Mouse (Mus musculus) embryo, embryonic 10 days (tissue): ENCODE measurements around the gene Tmem87b.

Experiments used
- DNase-seq: peaks from one replicate; pipeline ENCODE4 v3.0.0-alpha.2; 2015; ENCODE audit warnings: low spot score

Tmem87b gene

DNA sequence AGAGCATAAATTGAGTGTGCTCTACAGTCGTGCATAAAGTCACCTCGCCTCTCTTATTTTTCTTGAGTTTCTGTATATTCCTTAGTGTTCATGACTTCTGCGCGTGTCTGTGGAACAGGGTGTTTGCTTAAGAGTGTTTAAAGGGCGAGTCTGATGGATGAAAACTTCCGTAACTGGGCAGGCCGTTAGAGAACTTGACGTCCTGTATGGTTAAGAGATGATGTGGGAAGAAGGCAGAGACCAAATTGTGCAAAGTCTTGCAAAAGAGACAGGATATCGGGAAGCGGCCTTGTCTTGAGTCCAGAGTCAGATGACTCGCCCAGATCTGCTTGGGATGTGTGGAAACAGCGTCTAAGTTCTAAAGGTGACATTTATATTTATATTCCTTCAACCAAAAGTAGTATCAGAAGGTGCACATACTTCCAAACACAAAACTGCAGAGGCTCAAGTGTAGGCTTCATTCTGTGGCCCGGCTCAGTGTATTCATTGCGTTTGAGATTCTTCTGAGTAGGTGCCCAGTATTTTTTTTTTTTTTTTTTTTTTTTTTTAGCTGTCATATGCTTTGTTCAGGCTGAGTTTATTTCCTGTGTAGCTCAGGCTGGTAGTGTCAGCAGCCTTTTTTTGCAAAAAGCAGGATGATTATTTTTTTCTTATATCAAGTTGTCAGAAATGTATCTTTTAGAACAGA is 1.2 kb downstream of the Tmem87b start:
- DNase-seq, result peak; percentile 24

DNA sequence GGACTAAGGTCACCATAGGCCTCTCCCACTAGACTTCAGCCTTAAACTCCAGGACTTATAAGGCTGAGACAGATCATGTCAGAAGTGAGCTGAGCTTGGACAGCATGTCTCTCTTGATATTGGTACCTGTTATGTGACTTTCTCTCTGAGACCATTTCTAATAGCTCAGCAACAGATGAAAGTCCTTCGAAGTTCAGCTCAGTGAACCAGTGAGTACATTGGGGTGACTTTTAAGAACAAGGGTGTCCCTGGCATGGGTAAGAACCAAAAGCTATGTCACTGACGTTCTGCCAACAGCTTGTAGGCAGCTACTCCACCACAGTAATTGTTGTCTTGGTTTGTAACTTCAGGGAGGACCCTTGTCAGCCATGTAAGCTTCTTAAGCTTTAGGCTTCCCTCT is 2.7 kb downstream of the Tmem87b start:
- no peak for DNase-seq

DNA sequence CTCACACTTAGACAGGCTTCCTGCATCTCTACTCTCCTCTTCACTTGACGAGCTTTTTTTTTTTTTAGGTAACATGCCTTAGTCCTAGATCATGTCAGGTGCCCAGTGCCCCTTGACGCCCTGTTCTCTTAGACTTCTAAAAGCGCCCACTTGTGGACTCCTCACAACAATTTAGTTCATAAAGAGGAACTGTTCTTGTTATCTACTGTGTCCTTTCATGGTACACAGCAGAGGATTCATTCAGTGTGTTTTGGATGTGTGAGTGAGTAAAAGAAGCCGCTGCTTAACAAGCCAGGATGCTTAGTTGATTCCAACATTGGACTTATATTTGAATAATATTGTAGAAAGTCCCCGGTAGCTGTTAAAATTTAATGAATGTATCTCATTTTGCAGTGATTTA is 6.0 kb downstream of the Tmem87b start:
- DNase-seq, result no peak

DNA sequence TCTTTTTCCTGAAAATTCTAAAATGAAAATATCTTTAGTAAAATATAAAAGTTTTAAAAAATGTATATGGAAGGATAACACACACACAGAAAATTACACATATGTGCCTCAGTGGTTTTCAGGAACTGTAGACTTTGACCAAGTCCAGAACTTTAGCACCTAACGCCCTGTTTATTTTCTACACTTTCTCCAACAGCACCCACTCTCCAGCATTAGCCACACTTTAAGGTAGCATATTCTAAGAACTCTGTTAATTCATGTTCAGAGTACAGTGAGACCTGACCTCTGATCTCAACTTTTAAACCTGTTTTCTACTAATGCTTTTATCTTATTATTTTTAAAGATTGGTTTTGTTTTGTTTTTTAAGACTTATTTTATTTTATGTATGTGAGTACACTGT is 9.9 kb downstream of the Tmem87b start:
- DNase-seq, result no peak

DNA sequence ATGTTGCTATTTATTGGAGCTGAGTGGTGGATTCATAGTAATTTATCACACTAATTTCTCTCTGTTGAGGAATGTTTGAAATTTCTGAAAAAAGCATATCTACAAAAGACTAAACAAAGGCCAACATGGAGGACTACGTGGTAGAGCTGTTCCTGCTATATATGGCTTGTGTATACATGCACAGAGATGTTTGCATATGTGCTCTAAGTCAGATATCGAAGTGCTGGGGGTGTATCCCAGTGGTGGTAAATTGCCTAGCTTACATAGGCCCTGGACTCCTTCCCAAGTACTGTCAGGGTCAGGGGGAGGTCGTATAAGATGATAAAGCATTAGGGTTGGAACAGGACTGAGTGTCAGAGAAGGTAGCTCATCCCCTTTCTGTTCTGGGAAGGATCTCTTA is 14.7 kb downstream of the Tmem87b start:
- DNase-seq, result no peak

DNA sequence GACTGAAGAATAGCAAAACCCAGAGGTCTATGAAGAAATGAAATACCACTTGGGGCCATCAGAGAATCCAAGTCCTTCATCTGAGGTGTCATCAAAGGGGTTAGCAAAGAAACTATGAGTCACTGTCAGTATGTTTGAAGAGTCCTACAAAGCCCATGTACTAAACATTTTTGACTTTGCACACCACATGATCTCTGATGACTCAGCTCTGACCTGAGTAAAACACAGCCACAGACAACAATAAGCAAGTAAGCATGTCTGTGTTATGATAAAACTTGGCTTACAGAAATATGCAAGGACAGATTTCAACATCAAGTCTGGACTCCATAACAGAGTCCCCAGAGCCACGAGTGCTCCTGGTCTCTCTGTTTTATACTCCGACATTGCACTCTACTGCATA is 15.1 kb downstream of the Tmem87b start:
- DNase-seq, result no peak

DNA sequence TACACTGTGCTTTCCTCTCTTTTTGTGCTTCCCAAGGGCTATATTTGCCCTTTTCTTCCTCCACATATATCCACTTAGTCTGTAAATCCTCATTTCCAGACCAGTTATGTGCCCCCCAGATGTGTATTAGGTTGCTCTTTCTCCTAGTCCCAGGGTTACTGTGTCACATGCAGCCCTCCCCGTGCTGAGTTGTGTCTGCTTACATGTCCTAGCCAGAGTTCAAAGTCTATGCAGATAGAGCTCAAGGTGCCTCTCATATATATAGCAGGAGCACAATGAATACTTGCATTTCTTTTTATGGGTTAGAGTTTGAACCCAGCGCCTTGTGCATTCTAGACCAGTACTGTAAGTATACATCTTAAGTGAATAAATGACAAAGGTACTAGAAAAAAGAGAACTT is 15.5 kb downstream of the Tmem87b start:
- DNase-seq, result no peak

DNA sequence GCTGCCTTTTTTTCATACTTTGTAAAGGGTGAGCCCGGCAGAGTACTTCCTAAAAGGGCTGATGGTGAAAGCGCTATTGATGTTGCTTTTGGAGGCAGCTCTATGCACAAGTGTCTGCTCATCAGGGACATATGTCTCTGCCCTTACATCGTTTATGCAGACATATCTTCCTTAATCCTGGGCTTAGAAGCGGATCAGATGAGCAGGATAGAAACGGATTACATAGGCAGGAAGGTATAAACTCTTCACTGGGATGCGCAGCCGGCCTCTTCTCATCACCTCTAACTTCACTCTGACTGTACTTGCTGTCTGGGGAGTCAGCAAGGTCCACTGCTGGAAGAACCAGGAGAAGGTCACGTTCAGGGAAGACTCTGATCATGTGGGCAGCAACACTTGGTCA is 19.6 kb downstream of the Tmem87b start:
- DNase-seq, result no peak

DNA sequence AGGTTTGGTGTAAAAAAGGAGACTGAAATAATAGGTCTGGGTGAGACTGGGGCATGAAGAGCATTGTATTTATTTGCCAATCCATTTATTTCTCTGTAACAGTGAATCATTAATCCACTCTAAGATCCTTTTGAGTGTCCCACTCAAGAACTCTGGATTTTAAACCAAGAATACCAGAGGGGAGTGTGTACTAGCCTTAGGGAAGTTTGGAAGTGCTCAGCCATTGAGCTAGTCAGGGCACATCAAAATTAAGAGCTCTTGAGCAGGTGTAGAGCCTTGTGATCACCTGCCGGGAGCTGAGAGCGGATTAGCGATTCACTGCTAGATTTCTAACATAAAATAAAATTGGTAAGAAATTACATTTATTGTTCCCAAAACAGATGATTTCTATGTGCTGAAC is 20.7 kb downstream of the Tmem87b start:
- no peak for DNase-seq

DNA sequence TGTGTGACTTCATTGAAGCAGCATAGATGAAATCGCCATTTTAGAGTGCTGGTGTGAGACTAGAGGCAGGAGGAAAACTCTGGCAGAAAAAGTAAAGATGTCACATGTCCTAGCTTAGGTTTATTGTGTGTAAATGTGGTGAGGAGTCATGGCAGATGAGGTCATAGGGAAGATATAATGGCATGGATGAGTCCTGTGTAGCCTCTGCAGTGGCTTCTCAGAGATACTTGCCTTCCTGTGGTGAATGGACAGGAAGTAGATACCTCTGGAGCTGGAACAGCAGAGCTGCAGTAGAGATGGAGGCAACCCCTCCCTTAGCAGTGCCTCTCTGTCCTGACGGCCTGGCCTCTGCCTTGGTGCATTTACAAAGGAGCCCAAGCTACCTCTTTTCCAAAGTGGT is 21.6 kb downstream of the Tmem87b start:
- DNase-seq, result no peak

DNA sequence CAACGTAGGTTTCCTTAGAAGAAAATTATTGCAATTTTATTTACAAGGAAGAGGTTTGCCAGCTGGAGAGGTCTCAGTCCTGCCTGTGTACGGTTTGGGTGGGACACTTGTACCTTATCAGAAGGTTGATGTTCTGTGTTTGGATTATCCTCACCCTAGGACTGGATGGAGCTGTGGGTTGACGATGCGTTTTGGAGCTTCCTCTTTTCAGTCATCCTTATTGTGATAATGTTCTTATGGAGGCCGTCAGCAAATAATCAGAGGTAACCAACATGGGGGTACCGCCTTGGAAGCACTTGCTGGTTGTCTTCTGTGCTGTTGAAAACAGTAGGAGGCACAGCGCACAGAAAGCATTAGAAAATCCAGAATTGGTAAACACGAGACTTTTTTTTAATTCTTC is 24.5 kb downstream of the Tmem87b start:
- DNase-seq, result no peak

DNA sequence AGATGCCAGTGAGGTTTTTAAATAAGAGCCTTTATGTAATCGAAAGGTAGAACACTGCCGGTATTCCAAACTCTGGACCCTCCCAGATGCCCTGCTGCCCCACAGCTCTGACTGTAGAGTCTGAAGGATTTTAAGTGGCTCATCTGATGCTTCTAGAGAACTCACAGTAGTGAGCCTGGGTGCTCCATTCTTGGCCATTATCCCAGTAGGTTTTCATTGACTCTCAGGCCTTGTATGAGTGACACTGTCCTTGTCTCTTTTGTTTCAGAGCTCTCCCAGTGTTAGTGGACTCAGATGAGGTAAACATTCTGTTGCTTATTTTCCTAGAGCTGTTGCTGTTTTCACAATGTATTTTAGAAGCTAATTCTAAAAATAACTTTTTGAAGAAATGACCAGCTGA is 32.1 kb downstream of the Tmem87b start:
- DNase-seq, result no peak

DNA sequence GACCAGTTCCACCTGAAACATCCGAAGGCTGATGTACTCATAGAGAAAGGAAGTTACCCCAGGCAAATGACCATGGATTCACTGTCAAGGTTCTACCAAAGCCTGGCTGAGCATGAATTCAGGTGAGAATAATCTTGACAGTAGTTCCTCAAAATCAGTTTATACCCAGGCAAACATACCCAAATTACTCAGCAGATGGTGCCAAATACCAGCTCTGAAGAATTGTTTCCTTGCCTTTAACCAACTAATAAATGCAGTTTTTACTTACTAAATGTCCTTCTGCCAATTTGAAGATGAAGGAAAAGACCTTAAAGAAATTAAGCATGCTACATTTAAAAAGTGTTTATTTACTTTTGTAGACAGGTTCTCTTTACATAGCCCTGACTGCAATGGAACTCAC is 38.8 kb downstream of the Tmem87b start:
- DNase-seq, result no peak

DNA sequence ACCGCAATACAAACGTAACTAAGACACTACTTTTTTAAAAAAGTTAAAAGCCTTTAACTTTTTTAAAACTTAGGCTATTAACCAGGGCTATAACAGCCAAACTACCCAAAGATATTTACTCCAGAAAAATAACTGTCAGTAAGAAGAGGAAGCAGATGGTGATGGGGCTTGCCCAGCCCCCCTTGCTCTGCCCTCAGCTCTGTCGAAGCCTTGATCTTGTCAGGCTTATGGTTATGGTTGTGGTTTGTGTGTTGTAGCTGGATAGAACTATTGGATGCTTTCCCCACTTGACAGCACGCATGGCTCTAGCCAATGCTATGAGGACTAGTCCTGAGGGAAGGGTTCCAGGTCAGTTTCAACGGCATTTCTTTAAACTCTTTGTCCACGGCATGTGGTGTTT is 41.0 kb downstream of the Tmem87b start:
- no peak for DNase-seq

DNA sequence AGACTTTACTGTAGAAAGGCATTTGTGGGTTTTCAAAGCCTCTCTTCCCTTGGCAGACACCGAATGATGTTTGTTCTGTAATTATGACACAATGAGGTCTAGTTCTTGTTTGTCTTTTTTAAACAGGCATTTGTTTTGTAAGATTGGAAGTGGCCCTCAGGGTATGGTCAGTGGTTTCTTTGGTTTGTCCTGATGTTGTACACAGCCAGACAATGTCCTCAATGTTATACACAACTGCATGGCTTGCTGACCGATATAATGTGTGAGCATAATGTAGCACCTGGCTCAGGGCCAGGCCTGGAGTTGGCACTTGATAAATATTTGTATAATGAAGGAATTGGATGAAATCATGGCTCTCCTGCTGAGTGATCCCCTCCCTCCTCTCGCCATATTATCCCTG is 41.9 kb downstream of the Tmem87b start:
- no peak for DNase-seq

DNA sequence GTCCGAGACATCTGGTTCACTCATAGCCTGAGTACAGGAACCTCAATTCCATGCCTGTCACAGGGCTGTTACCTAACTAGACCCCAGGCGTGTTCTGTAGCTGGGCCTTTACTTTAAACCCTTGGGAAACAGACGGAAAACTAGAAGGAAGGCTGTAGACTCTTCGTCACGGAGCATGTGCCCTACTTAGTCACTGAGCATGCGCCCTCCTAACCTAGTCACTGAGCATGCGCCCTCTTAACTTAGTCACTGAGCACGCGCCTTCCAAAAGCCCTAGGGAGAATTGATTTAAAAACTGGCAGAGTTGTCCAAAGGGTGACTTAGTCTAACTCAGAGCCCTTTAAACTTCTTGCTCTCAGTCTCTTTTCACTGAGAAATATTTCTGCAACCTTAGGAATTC is 44.7 kb downstream of the Tmem87b start, which contains the start of gene Fbln7:
Gene Fbln7 (plus strand): TSS at position 346 of the 400 bp plus-strand sequence.
- no peak for DNase-seq

DNA sequence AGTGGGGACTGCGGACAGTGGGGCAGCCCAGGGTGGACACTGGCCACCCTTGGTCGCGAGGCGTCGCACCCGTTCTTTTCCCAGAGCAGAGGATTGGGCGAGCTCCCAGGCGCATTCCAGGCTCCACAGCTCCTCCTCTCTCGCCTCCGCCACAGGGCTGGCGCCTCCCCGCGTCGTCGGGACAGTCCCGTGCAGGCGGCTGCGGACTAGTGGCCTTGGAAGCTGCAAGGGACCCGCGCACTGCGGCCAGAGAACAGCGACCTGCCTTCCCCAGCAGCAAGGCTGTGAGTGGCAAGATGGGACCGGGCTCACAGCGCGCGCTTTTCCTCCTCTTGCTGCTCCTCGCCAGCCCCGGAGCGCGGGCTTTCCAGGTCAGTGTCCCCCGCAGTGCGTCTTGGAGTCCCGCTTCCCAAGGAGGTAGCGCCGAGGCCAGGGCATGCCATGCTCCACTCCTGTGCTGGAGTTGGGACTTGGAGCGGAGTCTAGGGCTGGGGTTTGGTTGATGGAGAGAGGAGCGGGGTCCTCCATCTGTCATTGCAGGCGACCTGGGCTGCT is 45.9 kb downstream of the Tmem87b start:
- DNase-seq, result peak; percentile 85

DNA sequence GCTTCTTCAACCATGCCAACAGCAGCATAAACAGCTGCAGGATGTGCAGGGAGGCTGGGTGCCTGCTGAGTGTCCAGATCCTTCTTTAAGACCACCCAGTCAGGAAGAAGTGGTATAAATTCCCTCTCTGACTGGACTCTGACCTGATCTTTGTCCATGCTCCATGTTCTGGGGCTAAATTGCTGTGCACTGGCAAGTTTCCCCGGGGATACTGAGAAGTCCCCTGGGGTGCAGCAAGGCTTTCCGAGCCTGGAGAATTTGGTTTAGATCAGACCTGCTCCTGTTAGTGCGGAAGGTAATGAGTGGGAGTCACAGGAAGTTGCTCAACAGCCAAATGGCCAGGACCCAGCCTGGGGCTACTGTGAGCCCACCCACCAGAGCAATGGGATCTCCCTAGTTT is 47.1 kb downstream of the Tmem87b start:
- DNase-seq, result no peak

DNA sequence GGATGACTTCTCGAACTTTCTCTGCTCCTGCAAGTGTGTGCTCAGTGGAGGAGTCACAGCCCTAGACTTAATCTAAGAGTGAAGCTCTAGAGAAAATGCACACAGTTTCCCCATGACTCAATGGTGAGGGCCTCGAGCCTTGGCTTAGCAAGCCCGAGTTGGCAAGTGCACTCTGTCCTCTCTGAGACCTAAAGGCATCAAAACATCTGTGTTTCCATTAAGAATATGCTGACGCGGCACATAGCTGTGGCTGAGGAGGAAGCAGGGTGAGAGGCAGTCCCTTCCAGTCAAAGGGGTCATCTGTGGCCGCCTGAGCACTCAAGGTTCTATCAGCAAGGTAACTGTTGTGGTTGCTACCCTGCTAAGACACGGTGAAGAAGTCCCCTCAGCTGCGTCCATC is 53.7 kb downstream of the Tmem87b start:
- no peak for DNase-seq

DNA sequence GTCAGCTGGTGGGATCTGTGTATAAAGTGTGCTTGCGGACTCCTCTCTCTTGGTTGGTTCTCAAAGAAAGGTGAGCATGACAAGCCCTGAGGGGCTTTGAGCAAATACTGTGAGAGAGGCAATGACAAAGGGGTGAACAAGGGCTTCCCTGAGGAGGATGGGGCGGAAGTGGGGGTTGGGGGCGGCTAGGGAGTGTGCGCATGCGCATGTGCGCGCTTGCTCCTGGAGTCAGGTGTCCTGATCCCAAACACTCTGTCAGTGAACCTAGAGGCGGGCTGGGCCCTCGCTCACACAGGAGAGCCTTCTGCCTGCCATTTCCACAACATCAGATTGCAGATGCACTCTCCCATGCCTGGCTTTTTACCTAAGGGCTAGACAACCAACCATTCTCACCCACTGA is 54.3 kb downstream of the Tmem87b start:
- DNase-seq, result no peak

DNA sequence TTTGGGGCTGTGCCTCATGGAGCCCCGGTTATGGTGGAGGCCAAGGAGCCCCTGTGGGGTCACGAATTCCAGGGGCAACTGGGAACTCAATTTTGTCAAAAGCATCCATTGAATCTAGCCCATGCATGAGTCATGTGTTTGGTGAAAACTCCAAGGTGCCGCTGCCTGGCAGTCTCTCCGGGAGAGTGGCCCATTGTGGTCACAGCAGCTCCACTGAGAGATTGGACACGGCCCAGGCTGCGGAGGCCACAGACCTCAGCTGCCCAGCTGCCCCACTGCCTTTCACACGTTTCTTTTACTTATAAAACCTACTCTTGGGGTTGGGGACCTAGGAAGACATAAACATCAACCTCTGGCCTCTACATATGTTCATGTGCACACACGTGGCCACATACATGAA is 57.6 kb downstream of the Tmem87b start:
- DNase-seq, result no peak

DNA sequence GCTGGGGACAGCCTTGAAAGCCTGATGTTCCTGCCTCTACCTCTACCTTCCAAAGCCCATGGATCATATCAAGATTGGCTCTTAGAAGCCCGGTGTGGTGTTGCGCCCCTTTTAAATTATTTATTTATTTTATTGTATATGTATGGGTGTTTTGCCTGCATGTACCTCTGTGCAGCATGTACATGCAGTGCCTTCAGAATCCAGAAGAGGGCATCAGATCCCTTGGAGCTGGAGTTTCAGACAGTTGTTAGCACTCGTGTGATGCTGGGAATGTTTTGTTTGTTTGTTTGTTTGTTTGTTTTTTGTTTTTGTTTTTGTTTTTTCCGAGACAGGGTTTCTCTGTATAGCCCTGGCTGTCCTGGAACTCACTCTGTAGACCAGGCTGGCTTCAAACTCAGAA is 63.3 kb downstream of the Tmem87b start:
- no peak for DNase-seq

DNA sequence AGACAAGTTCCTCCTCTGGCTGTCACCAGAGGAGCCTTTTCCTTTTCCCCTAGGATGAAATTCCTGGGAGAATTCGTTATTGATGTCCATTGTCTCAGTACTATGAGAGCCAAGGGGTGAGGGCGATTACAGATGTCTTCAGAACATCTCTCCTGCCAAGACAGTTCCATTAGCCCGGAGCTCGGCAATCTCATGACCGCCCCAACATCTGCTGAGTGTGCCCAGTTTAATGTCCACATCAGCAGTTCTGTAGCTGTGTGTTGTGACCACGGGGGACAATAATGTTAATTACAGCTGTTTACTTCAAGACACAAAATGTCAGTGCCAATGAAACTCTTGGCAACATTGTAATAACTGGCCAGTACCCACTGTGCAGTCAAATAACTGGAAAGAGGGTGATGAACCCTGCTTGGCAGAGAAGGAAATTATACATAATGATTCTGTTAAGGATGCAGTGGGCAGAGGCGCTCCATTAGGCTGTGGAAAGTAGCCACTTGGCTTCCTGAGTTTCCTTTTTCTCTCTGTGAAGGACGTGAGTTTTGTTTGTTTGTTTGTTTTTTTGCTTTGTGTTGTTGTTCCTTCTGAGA is 67.4 kb downstream of the Tmem87b start:
- DNase-seq, result no peak
